Mouse (Mus musculus): Measurements from ENCODE around the gene Sprr3. TPM values are rescaled to one million over a fixed set of nuclear protein-coding genes. Genes with fewer than 3 reads are reported as not detected.

Gene Sprr3
- polyA plus RNA-seq (2014; fragmentation: Illumina TruSeq; extraction: RNeasy Lipid Tissue Mini Kit (QIAGEN cat#74804); ENCODE audit: low read depth, low replicate concordance) = not detected

GRCm38 (mm10) chr3:92458620-92459019, at the start of gene Sprr3:
Sprr3 (minus strand) TSS chr3:92458720.

DNA sequence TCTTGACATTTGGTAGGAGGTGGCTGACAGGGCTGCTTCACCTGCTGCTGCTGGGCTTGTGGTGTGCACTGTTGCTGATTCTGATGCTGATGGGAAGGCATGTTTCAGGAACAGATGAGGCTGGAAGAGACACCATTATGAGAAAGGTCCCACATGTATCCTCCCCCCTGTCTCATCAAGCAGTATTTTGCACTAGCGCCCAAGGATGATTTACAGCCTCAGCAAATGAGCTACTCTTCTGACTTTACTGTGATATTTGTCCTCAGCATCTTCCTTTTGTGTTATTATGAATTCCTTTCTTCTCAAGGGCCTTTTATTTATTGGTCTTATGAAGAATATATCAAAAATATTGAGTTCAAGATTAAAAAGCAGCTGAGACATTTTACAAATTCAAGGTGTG, 41.9 kb upstream of the Sprr3 start, which contains the start of gene Sprr4:
Gene Sprr4 (minus strand): TSS at position 101 of the 400 bp plus-strand sequence.

DNA sequence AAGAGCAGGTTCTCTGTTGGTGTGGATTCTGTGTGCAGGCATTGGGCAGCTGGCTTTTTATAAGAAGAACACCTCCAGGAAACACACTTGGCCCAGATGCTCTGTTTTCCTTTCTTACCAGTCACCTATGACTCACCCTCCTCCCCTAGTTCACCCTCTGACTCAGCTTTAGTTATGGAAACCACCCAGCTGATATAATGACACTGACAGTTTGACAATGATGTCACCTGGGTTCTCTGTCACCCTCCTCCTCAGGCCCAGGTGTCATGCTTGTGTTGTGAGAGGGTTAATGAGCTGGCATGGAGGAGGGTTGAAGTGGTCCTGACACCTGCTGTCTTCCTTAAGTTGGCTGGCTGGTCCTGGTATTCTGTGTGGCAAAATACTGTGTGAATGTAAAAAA, 27.3 kb upstream of the Sprr3 start, which contains the start of gene Sprr1a:
Gene Sprr1a (minus strand): TSS at position 33 of the 400 bp plus-strand sequence.

GRCm38 (mm10) chr3:92438689-92439088, 19.8 kb downstream of the Sprr3 start, which contains the start of gene Sprr1b:
Sprr1b (minus strand) TSS chr3:92438789.

GRCm38 (mm10) chr3:92432282-92432681, 26.2 kb downstream of the Sprr3 start, which contains the start of gene Sprr2k:
Sprr2k (plus strand) TSS chr3:92432582.

DNA sequence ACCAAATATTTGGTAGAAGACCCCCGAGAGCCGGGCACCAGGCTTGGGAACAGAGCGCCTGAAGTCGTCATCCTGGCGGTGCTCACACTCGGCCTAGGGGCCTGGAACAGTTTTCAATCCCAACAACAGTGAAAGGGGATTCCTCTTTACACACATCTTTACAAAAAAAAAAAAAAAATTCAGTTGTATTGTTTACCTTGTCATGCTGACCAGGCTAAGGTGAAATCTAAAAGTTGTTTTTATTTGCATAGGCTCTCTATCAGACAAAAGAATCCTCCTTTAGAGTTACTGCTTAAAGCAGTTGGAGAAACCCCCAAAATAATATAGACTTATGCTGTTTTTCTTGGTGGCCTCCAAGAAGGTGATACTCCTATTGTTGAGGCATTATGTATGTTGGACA, 29.2 kb downstream of the Sprr3 start, which contains the start of gene Gm9774:
Gene Gm9774 (minus strand): TSS at position 101 of the 400 bp plus-strand sequence.

DNA sequence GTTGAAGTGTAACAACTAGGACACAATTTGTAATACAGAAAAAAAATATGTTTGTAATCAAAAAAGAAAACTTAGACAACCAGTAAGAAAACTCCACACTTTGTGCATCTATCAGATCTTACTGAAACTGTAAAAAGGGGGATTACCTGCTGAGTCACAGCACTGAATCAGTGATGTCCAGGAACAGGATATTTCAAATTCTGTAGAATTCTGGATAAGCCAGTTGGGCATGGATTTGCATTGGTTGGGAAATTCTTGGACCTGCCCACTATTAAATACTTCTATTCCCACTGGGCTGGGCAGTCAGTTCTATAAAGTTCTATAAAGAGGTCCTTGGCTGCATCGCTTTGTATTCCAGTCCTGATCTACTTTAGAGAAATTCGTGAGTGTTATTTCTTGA, 40.7 kb downstream of the Sprr3 start, which contains the start of gene Sprr2j-ps:
Gene Sprr2j-ps (plus strand): TSS at position 301 of the 400 bp plus-strand sequence.

DNA sequence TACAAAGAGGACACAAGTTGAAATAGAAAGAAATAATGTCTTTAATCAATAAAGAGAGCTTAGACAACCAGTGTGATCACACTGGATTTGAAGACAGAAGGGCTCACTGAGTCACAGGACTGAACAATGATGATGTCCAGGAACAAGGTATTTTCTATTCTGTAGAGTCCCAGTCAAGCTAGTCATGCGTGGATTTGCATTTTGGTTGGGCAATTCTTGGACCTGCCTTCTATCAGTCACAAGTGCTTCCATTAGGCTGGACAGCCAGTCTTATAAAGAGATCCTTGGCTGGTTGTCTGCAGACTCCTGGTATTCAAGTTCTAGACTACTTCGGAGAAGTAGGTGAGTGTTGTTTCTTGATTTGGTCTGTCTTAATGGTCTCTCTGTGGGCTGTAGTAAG, 50.8 kb downstream of the Sprr3 start, which contains the start of gene Sprr2i:
Gene Sprr2i (plus strand): TSS at position 301 of the 400 bp plus-strand sequence.

Other genes starting within 250 kb of the Sprr3 start
- not detected for gene Sprr2a1, start 242.9 kb downstream of the Sprr3 start, polyA plus RNA-seq (2014; fragmentation: Illumina TruSeq; extraction: RNeasy Lipid Tissue Mini Kit (QIAGEN cat#74804); ENCODE audit: low read depth, low replicate concordance)
- 2.5 TPM for gene Sprr2a2, start 242.8 kb downstream of the Sprr3 start, polyA plus RNA-seq (2014; fragmentation: Illumina TruSeq; extraction: RNeasy Lipid Tissue Mini Kit (QIAGEN cat#74804); ENCODE audit: low read depth, low replicate concordance)
- not detected for gene Sprr2a3, start 173.3 kb downstream of the Sprr3 start, polyA plus RNA-seq (2014; fragmentation: Illumina TruSeq; extraction: RNeasy Lipid Tissue Mini Kit (QIAGEN cat#74804); ENCODE audit: low read depth, low replicate concordance)
- gene Sprr2b, start 142.1 kb downstream of the Sprr3 start, polyA plus RNA-seq (2014; fragmentation: Illumina TruSeq; extraction: RNeasy Lipid Tissue Mini Kit (QIAGEN cat#74804); ENCODE audit: low read depth, low replicate concordance) = not detected
- gene Sprr2d, start 119.6 kb downstream of the Sprr3 start, polyA plus RNA-seq (2014; fragmentation: Illumina TruSeq; extraction: RNeasy Lipid Tissue Mini Kit (QIAGEN cat#74804); ENCODE audit: low read depth, low replicate concordance) = not detected
- not detected for gene Sprr2e, start 106.6 kb downstream of the Sprr3 start, polyA plus RNA-seq (2014; fragmentation: Illumina TruSeq; extraction: RNeasy Lipid Tissue Mini Kit (QIAGEN cat#74804); ENCODE audit: low read depth, low replicate concordance)
- not detected for gene Sprr2f, start 93.5 kb downstream of the Sprr3 start, polyA plus RNA-seq (2014; fragmentation: Illumina TruSeq; extraction: RNeasy Lipid Tissue Mini Kit (QIAGEN cat#74804); ENCODE audit: low read depth, low replicate concordance)
- gene Sprr2h, start 73.0 kb downstream of the Sprr3 start, polyA plus RNA-seq (2014; fragmentation: Illumina TruSeq; extraction: RNeasy Lipid Tissue Mini Kit (QIAGEN cat#74804); ENCODE audit: low read depth, low replicate concordance) = not detected
- not detected for gene Sprr2i, start 50.7 kb downstream of the Sprr3 start, polyA plus RNA-seq (2014; fragmentation: Illumina TruSeq; extraction: RNeasy Lipid Tissue Mini Kit (QIAGEN cat#74804); ENCODE audit: low read depth, low replicate concordance)
- gene Sprr2j-ps, start 40.6 kb downstream of the Sprr3 start, polyA plus RNA-seq (2014; fragmentation: Illumina TruSeq; extraction: RNeasy Lipid Tissue Mini Kit (QIAGEN cat#74804); ENCODE audit: low read depth, low replicate concordance) = not detected
- 4.6 TPM for gene Gm9774, start 29.3 kb downstream of the Sprr3 start, polyA plus RNA-seq (2014; fragmentation: Illumina TruSeq; extraction: RNeasy Lipid Tissue Mini Kit (QIAGEN cat#74804); ENCODE audit: low read depth, low replicate concordance)
- gene Sprr2k, start 26.1 kb downstream of the Sprr3 start, polyA plus RNA-seq (2014; fragmentation: Illumina TruSeq; extraction: RNeasy Lipid Tissue Mini Kit (QIAGEN cat#74804); ENCODE audit: low read depth, low replicate concordance) = not detected
- not detected for gene Sprr1b, start 19.9 kb downstream of the Sprr3 start, polyA plus RNA-seq (2014; fragmentation: Illumina TruSeq; extraction: RNeasy Lipid Tissue Mini Kit (QIAGEN cat#74804); ENCODE audit: low read depth, low replicate concordance)
- not detected for gene Sprr1a, start 27.2 kb upstream of the Sprr3 start, polyA plus RNA-seq (2014; fragmentation: Illumina TruSeq; extraction: RNeasy Lipid Tissue Mini Kit (QIAGEN cat#74804); ENCODE audit: low read depth, low replicate concordance)
- gene Sprr4, start 41.8 kb upstream of the Sprr3 start, polyA plus RNA-seq (2014; fragmentation: Illumina TruSeq; extraction: RNeasy Lipid Tissue Mini Kit (QIAGEN cat#74804); ENCODE audit: low read depth, low replicate concordance) = not detected
- gene 2310046K23Rik, start 75.8 kb upstream of the Sprr3 start, polyA plus RNA-seq (2014; fragmentation: Illumina TruSeq; extraction: RNeasy Lipid Tissue Mini Kit (QIAGEN cat#74804); ENCODE audit: low read depth, low replicate concordance) = not detected
- not detected for gene Ivl, start 115.0 kb upstream of the Sprr3 start, polyA plus RNA-seq (2014; fragmentation: Illumina TruSeq; extraction: RNeasy Lipid Tissue Mini Kit (QIAGEN cat#74804); ENCODE audit: low read depth, low replicate concordance)
- not detected for gene Smcp, start 130.3 kb upstream of the Sprr3 start, polyA plus RNA-seq (2014; fragmentation: Illumina TruSeq; extraction: RNeasy Lipid Tissue Mini Kit (QIAGEN cat#74804); ENCODE audit: low read depth, low replicate concordance)
- not detected for gene 2210017I01Rik, start 148.8 kb upstream of the Sprr3 start, polyA plus RNA-seq (2014; fragmentation: Illumina TruSeq; extraction: RNeasy Lipid Tissue Mini Kit (QIAGEN cat#74804); ENCODE audit: low read depth, low replicate concordance)
- gene Lce6a, start 162.9 kb upstream of the Sprr3 start, polyA plus RNA-seq (2014; fragmentation: Illumina TruSeq; extraction: RNeasy Lipid Tissue Mini Kit (QIAGEN cat#74804); ENCODE audit: low read depth, low replicate concordance) = not detected
- gene Lce1a1, start 189.6 kb upstream of the Sprr3 start, polyA plus RNA-seq (2014; fragmentation: Illumina TruSeq; extraction: RNeasy Lipid Tissue Mini Kit (QIAGEN cat#74804); ENCODE audit: low read depth, low replicate concordance) = not detected
- not detected for gene Lce1b, start 198.2 kb upstream of the Sprr3 start, polyA plus RNA-seq (2014; fragmentation: Illumina TruSeq; extraction: RNeasy Lipid Tissue Mini Kit (QIAGEN cat#74804); ENCODE audit: low read depth, low replicate concordance)
- not detected for gene Lce1a2, start 211.6 kb upstream of the Sprr3 start, polyA plus RNA-seq (2014; fragmentation: Illumina TruSeq; extraction: RNeasy Lipid Tissue Mini Kit (QIAGEN cat#74804); ENCODE audit: low read depth, low replicate concordance)
- not detected for gene Lce1c, start 220.5 kb upstream of the Sprr3 start, polyA plus RNA-seq (2014; fragmentation: Illumina TruSeq; extraction: RNeasy Lipid Tissue Mini Kit (QIAGEN cat#74804); ENCODE audit: low read depth, low replicate concordance)
- gene Lce1d, start 228.5 kb upstream of the Sprr3 start, polyA plus RNA-seq (2014; fragmentation: Illumina TruSeq; extraction: RNeasy Lipid Tissue Mini Kit (QIAGEN cat#74804); ENCODE audit: low read depth, low replicate concordance) = not detected

All from heart, adult 10 weeks (tissue).